Mouse (Mus musculus) limb, embryonic 14.5 days (tissue): ENCODE data around the gene Capn5. TPM values are rescaled to one million over a fixed set of nuclear protein-coding genes. Genes with fewer than 3 reads are reported as not detected.

Source experiments
- ATAC-seq: fragments of 200-750 bp; cut with Nextera tagmentation; 2 replicates; pipeline ENCODE4 v1.8.0; 2017; ENCODE audit warnings: low read depth, moderate number of reproducible peaks, moderate TSS enrichment; ENCODE audit not compliant: low FRiP score
- DNase-seq: peaks from one replicate; pipeline ENCODE4 v3.0.0-alpha.2; 2015; ENCODE audit warnings: low spot score
- H3K27ac ChIP-seq: fragments of 300-500 bp; sonication (generic); replicated peaks from 2 replicates; pipeline ENCODE4 v1.5.1; 2014; ENCODE audit warnings: low read depth, mild to moderate bottlenecking, low read length, moderate library complexity, mixed read lengths
- H3K27me3 ChIP-seq: fragments of 300-500 bp; sonication (generic); 2 replicates; pipeline ENCODE4 v1.6.1; 2014; ENCODE audit warnings: low read length, mixed read lengths; ENCODE audit not compliant: control insufficient read depth, insufficient read depth
- H3K36me3 ChIP-seq: fragments of 300-500 bp; sonication (generic); 2 replicates; pipeline ENCODE4 v1.6.1; 2014; ENCODE audit warnings: mild to moderate bottlenecking, low read length, moderate library complexity, mixed read lengths; ENCODE audit not compliant: control insufficient read depth, insufficient read depth
- H3K4me1 ChIP-seq: fragments of 300-500 bp; sonication (generic); 2 replicates; pipeline ENCODE4 v1.6.1; 2014; ENCODE audit warnings: antibody characterized with exemption, low read length, mixed read lengths; ENCODE audit not compliant: control insufficient read depth, insufficient read depth
- H3K4me2 ChIP-seq: fragments of 300-500 bp; sonication (generic); replicated peaks from 2 replicates; pipeline ENCODE4 v1.6.1; 2014; ENCODE audit warnings: low read depth, mild to moderate bottlenecking, low read length, moderate library complexity; ENCODE audit not compliant: severe bottlenecking
- H3K4me3 ChIP-seq: fragments of 300-500 bp; sonication (generic); replicated peaks from 2 replicates; pipeline ENCODE4 v1.5.1; 2014; ENCODE audit warnings: low read length
- H3K9ac ChIP-seq: fragments of 300-500 bp; sonication (generic); 2 replicates; pipeline ENCODE4 v1.6.1; 2014; ENCODE audit warnings: mild to moderate bottlenecking, low read depth, low read length, moderate library complexity; ENCODE audit not compliant: severe bottlenecking
- H3K9me3 ChIP-seq: fragments of 300-500 bp; sonication (generic); 2 replicates; pipeline ENCODE4 v1.6.1; 2016; ENCODE audit warnings: low read length; ENCODE audit not compliant: control insufficient read depth
- POLR2A ChIP-seq: fragments of 200-500 bp; IDR thresholded peaks from 2 replicates; pipeline ENCODE4 v1.8.0; 2012; ENCODE audit warnings: inconsistent platforms, mild to moderate bottlenecking, moderate library complexity, borderline replicate concordance; ENCODE audit not compliant: insufficient read depth, insufficient read length; ENCODE audit errors: extremely low read depth
- WGBS: fragments of 180-500 bp; shearing (Covaris S2); extraction: QIAGEN DNeasy Blood & Tissue Kit; methylation state at CpG from one replicate; pipeline ENCODE4 v1.1.7; 2014; 5-methylcytosine and 5-hydroxymethylcytosine counted together
- polyA plus RNA-seq, 2 experiments: library from polyadenylated mRNA; depleted of rRNA in 1 of 2; stranded (reverse) in 1 of 2; unstranded in 1 of 2; fragments of >200 nt; fragmentation: Nextera tagmentation in 1 of 2; extraction: Ambion mirVana in 1 of 2; gene quantifications; 2 replicates each; pipeline versions ENCODE4 v1.2.1 to v1.2.3; 2012 to 2014

Capn5 gene
- polyA plus RNA-seq, 2 experiments = 6.5 to 9.6 TPM

- TF ChIP-seq POLR2A = no peak
- DNase-seq (no peak), ATAC-seq (no peak)
- 36% methylated on average over 7 of the region's 8 CpGs for WGBS
- Histone ChIP-seq H3K4me2 (no peak overlapping the region), H3K9me3 (no peaks in the 10 kb centered on the region), H3K4me1 (peaks cover 17% of the 10 kb centered on the region), H3K27ac (no peak overlapping the region), H3K27me3 (no peaks in the 10 kb centered on the region), H3K4me3 (no peak overlapping the region), H3K9ac (no peak overlapping the region), H3K36me3 (no peaks in the 10 kb centered on the region)
Observed at GRCm38 (mm10) chr7:98160041-98160740, 17.9 kb downstream of the Capn5 start.

DNA sequence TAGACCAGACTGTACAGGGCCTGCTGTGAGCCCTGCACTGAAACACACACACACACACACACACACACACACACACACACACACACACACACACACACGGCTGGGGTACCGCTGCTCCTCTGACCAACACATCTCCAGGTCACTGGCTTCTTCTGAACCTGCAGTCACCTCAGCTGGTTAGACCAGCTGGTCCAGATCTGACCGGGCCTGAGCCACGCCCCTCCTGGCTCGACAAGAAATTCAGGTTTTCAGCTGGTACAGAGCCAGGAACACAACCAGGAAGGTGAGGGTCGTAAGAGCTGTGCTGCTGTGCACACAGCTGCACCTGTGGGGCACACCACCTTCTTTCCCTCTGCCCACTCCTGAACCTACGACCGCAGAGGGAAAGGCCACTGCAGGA, 19.6 kb downstream of the Capn5 start:
- Histone ChIP-seq H3K27me3 (no peaks in the 10 kb centered on the region), H3K9ac (no peak overlapping the region), H3K4me2 (no peak overlapping the region), H3K9me3 (no peaks in the 10 kb centered on the region), H3K36me3 (no peaks in the 10 kb centered on the region), H3K27ac (no peak overlapping the region), H3K4me3 (no peak overlapping the region), H3K4me1 (peaks cover 13% of the 10 kb centered on the region)
- DNase-seq (no peak), ATAC-seq (no peak)
- 29% methylated on average over 8 of the region's 8 CpGs for WGBS
- no peak for TF ChIP-seq POLR2A

GRCm38 (mm10) chr7:98157636-98158332, 20.3 kb downstream of the Capn5 start:
- H3K27ac ChIP-seq = no peak overlapping the region

DNA sequence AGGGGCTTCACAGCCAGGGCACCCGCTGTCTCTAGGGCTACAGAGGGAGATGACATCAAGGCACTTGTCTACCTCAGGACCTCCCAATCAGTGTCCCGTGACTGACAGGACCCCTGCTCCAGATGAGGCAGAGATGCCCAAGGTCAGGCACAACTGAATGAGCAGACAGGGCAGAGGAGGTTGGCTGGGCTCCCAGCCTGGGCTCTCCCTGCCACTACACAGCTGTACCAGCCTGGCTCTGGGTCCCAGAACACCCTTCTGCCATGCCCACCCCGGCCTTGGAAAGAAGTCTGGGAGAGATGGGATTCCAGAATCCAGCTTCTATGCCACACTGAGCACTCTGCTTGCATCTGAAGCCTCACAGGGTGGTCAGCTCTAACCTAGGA, 21.8 kb downstream of the Capn5 start:
- Histone ChIP-seq H3K4me1 (peaks cover 17% of the 10 kb centered on the region), H3K9me3 (no peaks in the 10 kb centered on the region), H3K9ac (no peak overlapping the region), H3K27me3 (no peaks in the 10 kb centered on the region), H3K27ac (no peak overlapping the region), H3K4me2 (no peak overlapping the region), H3K36me3 (no peaks in the 10 kb centered on the region), H3K4me3 (no peak overlapping the region)
- no peak for TF ChIP-seq POLR2A
- 69% methylated on average over 2 of the region's 3 CpGs for WGBS
- DNase-seq (no peak), ATAC-seq (no peak)

More at GRCm38 (mm10) chr7:98157636-98158332, 20.3 kb downstream of the Capn5 start:
- ATAC-seq (no peak), DNase-seq (no peak)
- Histone ChIP-seq H3K9ac (no peak overlapping the region), H3K36me3 (no peaks in the 10 kb centered on the region), H3K27me3 (no peaks in the 10 kb centered on the region), H3K4me1 (peaks cover 13% of the 10 kb centered on the region), H3K4me2 (no peak overlapping the region), H3K9me3 (no peaks in the 10 kb centered on the region), H3K4me3 (no peak overlapping the region)
- WGBS = 67% methylated on average over 5 of the region's 5 CpGs
- no peak for TF ChIP-seq POLR2A

GRCm38 (mm10) chr7:98155546-98156279, 22.4 kb downstream of the Capn5 start:
- Histone ChIP-seq H3K9me3 (no peaks in the 10 kb centered on the region), H3K27me3 (no peaks in the 10 kb centered on the region), H3K27ac (no peak overlapping the region), H3K4me3 (no peak overlapping the region), H3K36me3 (no peaks in the 10 kb centered on the region), H3K4me2 (no peak overlapping the region), H3K9ac (no peak overlapping the region), H3K4me1 (peaks cover 16% of the 10 kb centered on the region)
- ATAC-seq = no peak
- no peak for TF ChIP-seq POLR2A
- 36% methylated on average over 7 of the region's 8 CpGs for WGBS
- peak; percentile 76 for DNase-seq
